16 mouse cellular contexts compared by ENCODE assay signal in the genomic region with DNA sequence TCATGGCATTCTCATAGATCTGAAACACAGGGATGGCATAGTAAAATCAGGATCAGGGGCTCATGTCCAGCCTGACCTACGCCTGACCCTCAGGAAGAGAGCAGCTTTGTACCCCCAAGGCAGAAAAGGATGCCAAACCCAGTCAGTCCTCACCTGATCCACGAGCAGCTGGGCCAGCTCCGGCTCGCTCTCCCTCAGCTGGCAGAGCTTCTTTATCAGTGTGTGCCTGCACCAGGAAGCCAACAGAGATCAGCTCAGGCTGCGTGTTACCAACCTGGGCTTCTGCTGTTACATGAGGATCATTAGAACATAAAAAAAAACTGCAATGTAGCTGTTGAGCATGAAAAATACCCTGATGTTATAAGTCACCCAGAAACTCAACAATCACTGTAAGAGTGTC. TPM values are rescaled to one million over a fixed set of nuclear protein-coding genes. Genes with fewer than 3 reads are reported as not detected.
"Had no signal": no experiment of that assay in that cellular context is flagged by ENCODE, and none has a peak within 500 bp of the region (broad histone marks: within the 10 kb centered on the region; RNA-seq: fewer than 3 reads in every experiment).

No protein-coding gene starts in this region.

- DNase-seq: forebrain, postnatal 0 days; gastrocnemius, postnatal 25 days; heart, adult 11 months; heart, adult 2 months; heart, postnatal 14 days; heart, postnatal 36 days; kidney, postnatal 10 days; kidney, postnatal 4 days; liver; liver, embryonic 13.5 days had no signal

RNA-seq across cellular contexts. Expression of gene Dnase1, which starts 3.5 kb away (rescaled TPM):
- total RNA-seq: forebrain, postnatal 0 days; gastrocnemius, postnatal 25 days; heart, adult 2 months; heart, postnatal 14 days; heart, postnatal 36 days; layer of hippocampus, adult 2 months; layer of hippocampus, postnatal 10 days; layer of hippocampus, postnatal 25 days; left cerebral cortex, adult 2 months; left cerebral cortex, postnatal 14 days; left cerebral cortex, postnatal 36 days had no signal
